Mouse (Mus musculus): ENCODE measurements at regions not wholly inside any gene's neighbourhood (a gene's known extent, or its start where the extent isn't known, plus 50 kb on each side); places are given as distances from the start of the nearest gene placed in this dataset.
A peak's percentile ranks its signal among the peaks of the same experiment; 100 is the strongest.

GRCm38 (mm10) chrX:132452986-132453385 lies 1235.8 kb downstream of the Pcdh19 start:
- peak in 1 of 2 experiments; percentile 2 for DNase-seq (ENCODE audit: low spot score in 2 of 2)
- intact Hi-C loops (cut with DNase I) = no loop called here

Data from left cerebral cortex, postnatal 14 days (tissue).